Mouse (Mus musculus): ENCODE measurements around the gene Selenos. TPM values are rescaled to one million over a fixed set of nuclear protein-coding genes. Genes with fewer than 3 reads are reported as not detected.

The Selenos gene
- polyA plus RNA-seq, 1 experiment from 2014 or later: 110 TPM

GRCm38 (mm10) chr7:66092656-66093055 is 13.2 kb downstream of the Selenos start:
- WGBS: 86% methylated on average over 8 of the region's 8 CpGs
- H3K4me3 ChIP-seq (ENCODE audit: low read depth, low read length): no peak overlapping the region
- H3K27ac ChIP-seq (ENCODE audit: low read depth, low read length): no peak overlapping the region
- H3K36me3 ChIP-seq (ENCODE audit: control insufficient read depth, insufficient read depth, low read length): peaks cover 25% of the 10 kb centered on the region
- DNase-seq (ENCODE audit: low spot score) (no peak), ATAC-seq (replicated peaks; ENCODE audit: low FRiP score) (no peak)
- no peaks in the 10 kb centered on the region for H3K27me3 ChIP-seq (replicated peaks; ENCODE audit: control insufficient read depth, insufficient read depth, low read length)
- no peaks in the 10 kb centered on the region for H3K9me3 ChIP-seq (ENCODE audit: control insufficient read depth, low read length)
- H3K9ac ChIP-seq (ENCODE audit: low read depth, low read length): no peak overlapping the region; the same call in 1 of the 2 replicates
- H3K4me1 ChIP-seq (replicated peaks; ENCODE audit: control insufficient read depth, insufficient read depth, low read length): no peaks in the 10 kb centered on the region
- H3K4me2 ChIP-seq: no peak overlapping the region

GRCm38 (mm10) chr7:66094141-66094540 is 14.7 kb downstream of the Selenos start:
- Histone ChIP-seq H3K9me3 (ENCODE audit: control insufficient read depth, low read length) (no peaks in the 10 kb centered on the region), H3K4me3 (ENCODE audit: low read depth, low read length) (no peak overlapping the region), H3K27ac (ENCODE audit: low read depth, low read length) (no peak overlapping the region), H3K4me1 (replicated peaks; ENCODE audit: control insufficient read depth, insufficient read depth, low read length) (no peaks in the 10 kb centered on the region), H3K36me3 (ENCODE audit: control insufficient read depth, insufficient read depth, low read length) (peaks cover 16% of the 10 kb centered on the region), H3K27me3 (replicated peaks; ENCODE audit: control insufficient read depth, insufficient read depth, low read length) (no peaks in the 10 kb centered on the region), H3K9ac (ENCODE audit: low read depth, low read length) (no peak overlapping the region), H3K4me2 (no peak overlapping the region)
- WGBS: 76% methylated on average over 5 of the region's 5 CpGs
- ATAC-seq (replicated peaks; ENCODE audit: low FRiP score) (no peak), DNase-seq (ENCODE audit: low spot score) (no peak)

- Histone ChIP-seq H3K9me3 (ENCODE audit: control insufficient read depth, low read length) (no peaks in the 10 kb centered on the region), H3K36me3 (ENCODE audit: control insufficient read depth, insufficient read depth, low read length) (no peaks in the 10 kb centered on the region), H3K4me2 (no peak overlapping the region), H3K27ac (ENCODE audit: low read depth, low read length) (no peak overlapping the region), H3K4me1 (replicated peaks; ENCODE audit: control insufficient read depth, insufficient read depth, low read length) (no peaks in the 10 kb centered on the region), H3K4me3 (ENCODE audit: low read depth, low read length) (no peak overlapping the region), H3K9ac (ENCODE audit: low read depth, low read length) (no peak overlapping the region), H3K27me3 (replicated peaks; ENCODE audit: control insufficient read depth, insufficient read depth, low read length) (no peaks in the 10 kb centered on the region)
- WGBS: 74% methylated on average over 7 of the region's 7 CpGs
- ATAC-seq (replicated peaks; ENCODE audit: low FRiP score) (no peak), DNase-seq (ENCODE audit: low spot score) (no peak)
Measured at GRCm38 (mm10) chr7:66098803-66099202, 19.4 kb downstream of the Selenos start.

GRCm38 (mm10) chr7:66101866-66102265 is 22.4 kb downstream of the Selenos start:
- Histone ChIP-seq H3K27me3 (replicated peaks; ENCODE audit: control insufficient read depth, insufficient read depth, low read length) (no peaks in the 10 kb centered on the region), H3K4me1 (replicated peaks; ENCODE audit: control insufficient read depth, insufficient read depth, low read length) (no peaks in the 10 kb centered on the region), H3K4me3 (ENCODE audit: low read depth, low read length) (no peak overlapping the region), H3K4me2 (no peak overlapping the region), H3K36me3 (ENCODE audit: control insufficient read depth, insufficient read depth, low read length) (no peaks in the 10 kb centered on the region), H3K27ac (ENCODE audit: low read depth, low read length) (no peak overlapping the region), H3K9me3 (ENCODE audit: control insufficient read depth, low read length) (no peaks in the 10 kb centered on the region), H3K9ac (ENCODE audit: low read depth, low read length) (no peak overlapping the region)
- ATAC-seq (replicated peaks; ENCODE audit: low FRiP score): no peak; the same call in 1 of the 2 replicates
- WGBS: 5% methylated on average over 4 of the region's 4 CpGs
- DNase-seq (ENCODE audit: low spot score): no peak

- WGBS: 84% methylated on average over 5 of the region's 5 CpGs
Measured at GRCm38 (mm10) chr7:66104531-66104930, 25.1 kb downstream of the Selenos start.

GRCm38 (mm10) chr7:66105771-66106170 is 26.3 kb downstream of the Selenos start:
- no peak for DNase-seq (ENCODE audit: low spot score)
- no peaks in the 10 kb centered on the region; the same call in 1 of the 2 replicates for H3K4me1 ChIP-seq (replicated peaks; ENCODE audit: control insufficient read depth, insufficient read depth, low read length)

More at GRCm38 (mm10) chr7:66104531-66104930, 25.1 kb downstream of the Selenos start:
- Histone ChIP-seq H3K4me1 (replicated peaks; ENCODE audit: control insufficient read depth, insufficient read depth, low read length) (no peaks in the 10 kb centered on the region; the same call in 1 of the 2 replicates), H3K4me3 (ENCODE audit: low read depth, low read length) (no peak overlapping the region), H3K27ac (ENCODE audit: low read depth, low read length) (no peak overlapping the region), H3K27me3 (replicated peaks; ENCODE audit: control insufficient read depth, insufficient read depth, low read length) (no peaks in the 10 kb centered on the region), H3K9ac (ENCODE audit: low read depth, low read length) (no peak overlapping the region), H3K36me3 (ENCODE audit: control insufficient read depth, insufficient read depth, low read length) (no peaks in the 10 kb centered on the region), H3K4me2 (no peak overlapping the region), H3K9me3 (ENCODE audit: control insufficient read depth, low read length) (no peaks in the 10 kb centered on the region)
- ATAC-seq (replicated peaks; ENCODE audit: low FRiP score): no peak
- no peak for DNase-seq (ENCODE audit: low spot score)

GRCm38 (mm10) chr7:66106581-66107056 is 27.2 kb downstream of the Selenos start:
- Histone ChIP-seq H3K9ac (ENCODE audit: low read depth, low read length) (no peak overlapping the region), H3K36me3 (ENCODE audit: control insufficient read depth, insufficient read depth, low read length) (no peaks in the 10 kb centered on the region), H3K9me3 (ENCODE audit: control insufficient read depth, low read length) (no peaks in the 10 kb centered on the region), H3K27me3 (replicated peaks; ENCODE audit: control insufficient read depth, insufficient read depth, low read length) (no peaks in the 10 kb centered on the region), H3K4me2 (no peak overlapping the region), H3K4me3 (ENCODE audit: low read depth, low read length) (no peak overlapping the region), H3K27ac (ENCODE audit: low read depth, low read length) (no peak overlapping the region), H3K4me1 (replicated peaks; ENCODE audit: control insufficient read depth, insufficient read depth, low read length) (peaks cover 5% of the 10 kb centered on the region)
- ATAC-seq (replicated peaks; ENCODE audit: low FRiP score) (no peak), DNase-seq (ENCODE audit: low spot score) (no peak)
- 71% methylated on average over 7 of the region's 7 CpGs for WGBS

More at GRCm38 (mm10) chr7:66105771-66106170, 26.3 kb downstream of the Selenos start:
- H3K27ac ChIP-seq (ENCODE audit: low read depth, low read length): no peak overlapping the region
- H3K4me2 ChIP-seq: no peak overlapping the region
- ATAC-seq (replicated peaks; ENCODE audit: low FRiP score): no peak
- no peaks in the 10 kb centered on the region for H3K36me3 ChIP-seq (ENCODE audit: control insufficient read depth, insufficient read depth, low read length)
- H3K27me3 ChIP-seq (replicated peaks; ENCODE audit: control insufficient read depth, insufficient read depth, low read length): no peaks in the 10 kb centered on the region
- 66% methylated on average over 4 of the region's 4 CpGs for WGBS
- H3K9me3 ChIP-seq (ENCODE audit: control insufficient read depth, low read length): no peaks in the 10 kb centered on the region
- no peak overlapping the region for H3K4me3 ChIP-seq (ENCODE audit: low read depth, low read length)
- H3K9ac ChIP-seq (ENCODE audit: low read depth, low read length): no peak overlapping the region

- no peaks in the 10 kb centered on the region for H3K36me3 ChIP-seq (ENCODE audit: control insufficient read depth, insufficient read depth, low read length)
- H3K4me3 ChIP-seq (ENCODE audit: low read depth, low read length): no peak overlapping the region
- H3K27ac ChIP-seq (ENCODE audit: low read depth, low read length): no peak overlapping the region
- 80% methylated on average over 11 of the region's 11 CpGs for WGBS
- H3K9me3 ChIP-seq (ENCODE audit: control insufficient read depth, low read length): no peaks in the 10 kb centered on the region
- H3K9ac ChIP-seq (ENCODE audit: low read depth, low read length): no peak overlapping the region
- ATAC-seq (replicated peaks; ENCODE audit: low FRiP score) (no peak), DNase-seq (ENCODE audit: low spot score) (no peak)
- peaks cover 10% of the 10 kb centered on the region for H3K4me1 ChIP-seq (replicated peaks; ENCODE audit: control insufficient read depth, insufficient read depth, low read length)
- H3K4me2 ChIP-seq: no peak overlapping the region
- no peaks in the 10 kb centered on the region for H3K27me3 ChIP-seq (replicated peaks; ENCODE audit: control insufficient read depth, insufficient read depth, low read length)
Measured at GRCm38 (mm10) chr7:66107206-66107605, 27.8 kb downstream of the Selenos start.

- WGBS: 13% methylated on average over 7 of the region's 7 CpGs
- no peaks in the 10 kb centered on the region for H3K36me3 ChIP-seq (ENCODE audit: control insufficient read depth, insufficient read depth, low read length)
- H3K9me3 ChIP-seq (ENCODE audit: control insufficient read depth, low read length): no peaks in the 10 kb centered on the region
- no peak for ATAC-seq (replicated peaks; ENCODE audit: low FRiP score)
- H3K4me2 ChIP-seq: peak overlapping the region; percentile 93; the same call in 1 of the 2 replicates
- H3K4me1 ChIP-seq (replicated peaks; ENCODE audit: control insufficient read depth, insufficient read depth, low read length): peaks cover 16% of the 10 kb centered on the region
- H3K27me3 ChIP-seq (replicated peaks; ENCODE audit: control insufficient read depth, insufficient read depth, low read length): no peaks in the 10 kb centered on the region
- peak overlapping the region; percentile 86; the same call in 1 of the 2 replicates for H3K4me3 ChIP-seq (ENCODE audit: low read depth, low read length)
- H3K9ac ChIP-seq (ENCODE audit: low read depth, low read length): no peak overlapping the region
- DNase-seq (ENCODE audit: low spot score): no peak
- H3K27ac ChIP-seq (ENCODE audit: low read depth, low read length): no peak overlapping the region
Measured at GRCm38 (mm10) chr7:66107930-66108329, 28.5 kb downstream of the Selenos start.
